Mouse (Mus musculus): ENCODE measurements around the gene 4930442H23Rik. TPM values are rescaled to one million over a fixed set of nuclear protein-coding genes. Genes with fewer than 3 reads are reported as not detected.

Gene 4930442H23Rik
- polyA plus RNA-seq, 1 experiment, result 0.07 TPM

DNA sequence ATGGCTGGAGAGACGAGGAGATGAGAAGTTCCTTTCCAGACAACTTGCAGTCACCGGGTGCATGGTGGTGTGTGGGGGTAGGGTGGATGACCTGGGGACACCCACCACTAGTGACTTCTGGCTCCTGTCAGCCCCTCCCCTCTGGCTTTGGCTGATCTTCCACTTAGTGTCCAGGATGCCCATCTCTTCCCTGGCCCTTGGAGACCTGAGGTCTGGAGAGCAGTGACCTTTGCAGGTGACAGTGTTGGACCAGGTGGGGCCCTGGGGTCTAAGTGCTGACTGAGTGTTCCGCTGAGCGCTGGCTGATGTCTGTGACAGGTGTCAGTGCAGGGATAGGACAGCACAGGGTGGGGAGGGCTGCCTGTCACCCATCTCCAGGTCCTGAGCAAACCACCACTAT lies 11.7 kb upstream of the 4930442H23Rik start:
- TF ChIP-seq USF1 (IDR thresholded peaks at IDR 0.05; ENCODE audit: low read depth), result no peak
- H3K79me2 ChIP-seq (ENCODE audit: control insufficient read depth, insufficient read depth), result no peaks in the 10 kb centered on the region
- H3K4me3 ChIP-seq (ENCODE audit: insufficient read depth, poor library complexity, severe bottlenecking), result no peak overlapping the region
- H3K36me3 ChIP-seq (ENCODE audit: control insufficient read depth, insufficient read depth), result peaks cover 14% of the 10 kb centered on the region
- no peak overlapping the region for H3ac ChIP-seq (ENCODE audit: control insufficient read depth, insufficient read length, low read depth)
- H3K79me3 ChIP-seq (ENCODE audit: low read depth), result no peaks in the 10 kb centered on the region
- H3K27me3 ChIP-seq (ENCODE audit: control insufficient read depth, insufficient read depth, insufficient read length), result peaks cover 2% of the 10 kb centered on the region

GRCm38 (mm10) chr10:81193991-81194774 lies 10.5 kb upstream of the 4930442H23Rik start:
- Histone ChIP-seq H3K27me3 (ENCODE audit: control insufficient read depth, insufficient read depth, insufficient read length) (no peaks in the 10 kb centered on the region), H3K36me3 (ENCODE audit: control insufficient read depth, insufficient read depth) (peaks cover 14% of the 10 kb centered on the region), H3K79me3 (ENCODE audit: low read depth) (no peaks in the 10 kb centered on the region), H3ac (ENCODE audit: control insufficient read depth, insufficient read length, low read depth) (no peak overlapping the region), H3K79me2 (ENCODE audit: control insufficient read depth, insufficient read depth) (no peaks in the 10 kb centered on the region), H3K4me3 (ENCODE audit: insufficient read depth, poor library complexity, severe bottlenecking) (no peak overlapping the region)
- no peak for TF ChIP-seq USF1 (IDR thresholded peaks at IDR 0.05; ENCODE audit: low read depth)
- peak; percentile 60 for TF ChIP-seq MYOD1 (IDR thresholded peaks at IDR 0.05; ENCODE audit: control insufficient read depth, insufficient read length, low read depth)

GRCm38 (mm10) chr10:81192968-81193501 lies 9.4 kb upstream of the 4930442H23Rik start:
- TF ChIP-seq MAX (IDR thresholded peaks at IDR 0.05) (no peak), MYOD1 (IDR thresholded peaks at IDR 0.05; ENCODE audit: control insufficient read depth, insufficient read length, low read depth) (peak; percentile 58)
- H3K36me3 ChIP-seq (ENCODE audit: control insufficient read depth, insufficient read depth), result peaks cover 21% of the 10 kb centered on the region
- no peaks in the 10 kb centered on the region for H3K79me3 ChIP-seq (ENCODE audit: low read depth)
- H3ac ChIP-seq (ENCODE audit: control insufficient read depth, insufficient read length, low read depth), result peak overlapping the region; percentile 62
- H3K4me3 ChIP-seq (ENCODE audit: insufficient read depth, poor library complexity, severe bottlenecking), result no peak overlapping the region
- no peaks in the 10 kb centered on the region for H3K27me3 ChIP-seq (ENCODE audit: control insufficient read depth, insufficient read depth, insufficient read length)
- no peaks in the 10 kb centered on the region for H3K79me2 ChIP-seq (ENCODE audit: control insufficient read depth, insufficient read depth)

DNA sequence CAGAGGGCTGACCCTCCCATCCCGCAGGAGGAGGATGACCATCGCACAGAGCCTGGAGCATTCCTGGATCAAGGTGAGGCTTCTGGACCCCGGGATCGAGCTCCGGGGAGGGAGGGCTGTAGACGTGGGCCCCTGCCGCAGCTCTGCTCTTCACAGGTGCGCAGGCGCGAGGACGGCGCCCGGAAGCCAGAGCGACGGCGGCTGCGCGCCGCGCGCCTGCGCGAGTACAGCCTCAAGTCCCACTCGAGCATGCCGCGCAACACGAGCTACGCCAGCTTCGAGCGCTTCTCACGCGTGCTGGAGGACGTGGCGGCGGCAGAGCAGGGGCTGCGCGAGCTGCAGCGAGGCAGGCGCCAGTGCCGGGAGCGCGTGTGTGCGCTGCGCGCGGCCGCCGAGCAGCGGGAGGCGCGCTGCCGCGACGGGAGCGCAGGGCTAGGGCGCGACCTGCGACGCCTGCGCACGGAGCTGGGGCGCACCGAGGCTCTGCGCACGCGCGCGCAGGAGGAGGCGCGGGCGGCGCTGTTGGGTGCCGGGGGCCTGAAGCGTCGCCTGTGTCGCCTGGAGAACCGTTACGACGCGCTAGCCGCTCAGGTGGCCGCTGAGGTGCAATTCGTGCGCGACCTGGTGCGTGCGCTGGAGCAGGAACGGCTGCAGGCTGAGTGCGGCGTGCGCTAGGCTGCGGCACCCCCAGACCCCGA lies 8.8 kb upstream of the 4930442H23Rik start:
- Histone ChIP-seq H3K4me3 (ENCODE audit: insufficient read depth, poor library complexity, severe bottlenecking) (peak overlapping the region; percentile 26), H3K79me2 (ENCODE audit: control insufficient read depth, insufficient read depth) (peaks cover 3% of the 10 kb centered on the region), H3K27me3 (ENCODE audit: control insufficient read depth, insufficient read depth, insufficient read length) (no peaks in the 10 kb centered on the region), H3K36me3 (ENCODE audit: control insufficient read depth, insufficient read depth) (peaks cover 21% of the 10 kb centered on the region), H3ac (ENCODE audit: control insufficient read depth, insufficient read length, low read depth) (peak overlapping the region; percentile 87), H3K79me3 (ENCODE audit: low read depth) (no peaks in the 10 kb centered on the region)
- no peak for TF ChIP-seq MAX (IDR thresholded peaks at IDR 0.05)

DNA sequence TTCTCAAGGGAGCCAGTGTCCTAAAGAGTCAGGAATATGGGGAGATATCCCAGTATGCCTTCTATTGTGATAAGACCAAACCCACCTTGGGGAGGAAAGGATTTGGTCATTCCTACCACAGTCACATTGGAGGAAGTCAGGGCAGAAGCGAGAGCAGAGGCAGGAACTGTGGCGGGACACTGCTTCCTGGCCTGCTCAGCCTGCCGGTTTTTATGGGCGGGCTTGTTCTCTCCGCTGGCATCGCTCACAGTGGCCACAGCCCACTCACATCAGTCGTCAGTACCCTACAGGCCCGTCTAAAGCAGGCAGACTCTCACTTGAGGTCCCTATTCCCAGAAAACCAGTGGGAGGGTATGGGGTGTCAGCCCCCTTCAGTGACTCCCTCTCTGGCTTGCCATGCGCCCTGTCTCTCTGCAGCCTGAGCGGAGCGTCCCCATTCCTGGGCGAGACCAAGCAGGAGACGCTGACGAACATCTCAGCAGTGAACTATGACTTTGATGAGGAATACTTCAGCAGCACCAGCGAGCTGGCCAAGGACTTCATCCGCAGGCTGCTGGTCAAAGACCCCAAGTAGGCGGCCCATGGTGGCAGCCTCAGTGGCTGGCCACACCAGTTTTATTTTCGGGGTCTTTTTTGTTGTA lies 7.8 kb upstream of the 4930442H23Rik start:
- Histone ChIP-seq H3ac (ENCODE audit: control insufficient read depth, insufficient read length, low read depth) (no peak overlapping the region), H3K79me2 (ENCODE audit: control insufficient read depth, insufficient read depth) (peaks cover 7% of the 10 kb centered on the region), H3K4me3 (ENCODE audit: insufficient read depth, poor library complexity, severe bottlenecking) (no peak overlapping the region), H3K27me3 (ENCODE audit: control insufficient read depth, insufficient read depth, insufficient read length) (no peaks in the 10 kb centered on the region), H3K79me3 (ENCODE audit: low read depth) (no peaks in the 10 kb centered on the region), H3K36me3 (ENCODE audit: control insufficient read depth, insufficient read depth) (peaks cover 29% of the 10 kb centered on the region)
- TF ChIP-seq MYOD1 (IDR thresholded peaks at IDR 0.05; ENCODE audit: control insufficient read depth, insufficient read length, low read depth), result no peak
- no peak for TF ChIP-seq MYOG (IDR thresholded peaks at IDR 0.05; ENCODE audit: control insufficient read depth, extremely low read depth, insufficient read length)
- TF ChIP-seq CEBPB (IDR thresholded peaks at IDR 0.05; ENCODE audit: low read depth), result no peak
- TF ChIP-seq FOSL1 (IDR thresholded peaks at IDR 0.05; ENCODE audit: insufficient read depth, low read length, poor library complexity, severe bottlenecking), result no peak
- no peak for TF ChIP-seq MAX (IDR thresholded peaks at IDR 0.05)
- no peak for TF ChIP-seq USF1 (IDR thresholded peaks at IDR 0.05; ENCODE audit: low read depth)
- no peak for TF ChIP-seq CTCF (IDR thresholded peaks at IDR 0.05; ENCODE audit: control insufficient read depth, insufficient read depth, insufficient read length)

DNA sequence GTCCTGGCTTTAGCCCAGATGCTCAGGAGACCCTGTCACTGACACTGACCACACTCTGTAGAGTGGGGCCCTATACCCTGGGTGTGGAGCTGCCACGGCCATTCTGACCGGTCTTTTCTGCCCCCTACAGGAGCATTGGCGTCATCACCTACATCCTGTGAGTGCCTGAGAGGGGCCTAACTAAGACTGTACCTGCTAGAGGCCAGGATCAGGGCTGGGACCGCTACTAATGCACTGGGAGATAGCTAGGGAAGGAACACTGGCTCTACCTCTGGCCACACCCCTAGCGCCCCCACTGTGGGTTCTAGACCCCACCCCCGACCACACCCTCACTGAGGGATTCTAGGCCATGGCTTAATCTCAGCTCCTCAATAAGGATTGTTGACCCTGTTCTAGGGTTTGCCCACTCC lies 7.3 kb upstream of the 4930442H23Rik start:
- H3K4me3 ChIP-seq (ENCODE audit: insufficient read depth, poor library complexity, severe bottlenecking), result no peak overlapping the region
- peaks cover 32% of the 10 kb centered on the region for H3K36me3 ChIP-seq (ENCODE audit: control insufficient read depth, insufficient read depth)
- H3K27me3 ChIP-seq (ENCODE audit: control insufficient read depth, insufficient read depth, insufficient read length), result no peaks in the 10 kb centered on the region
- no peaks in the 10 kb centered on the region for H3K79me3 ChIP-seq (ENCODE audit: low read depth)
- peaks cover 7% of the 10 kb centered on the region for H3K79me2 ChIP-seq (ENCODE audit: control insufficient read depth, insufficient read depth)
- TF ChIP-seq FOSL1 (IDR thresholded peaks at IDR 0.05; ENCODE audit: insufficient read depth, low read length, poor library complexity, severe bottlenecking) (no peak), USF1 (IDR thresholded peaks at IDR 0.05; ENCODE audit: low read depth) (no peak), MAX (IDR thresholded peaks at IDR 0.05) (no peak), CTCF (IDR thresholded peaks at IDR 0.05; ENCODE audit: control insufficient read depth, insufficient read depth, insufficient read length) (no peak), MYOD1 (IDR thresholded peaks at IDR 0.05; ENCODE audit: control insufficient read depth, insufficient read length, low read depth) (no peak), MYOG (IDR thresholded peaks at IDR 0.05; ENCODE audit: control insufficient read depth, extremely low read depth, insufficient read length) (no peak), CEBPB (IDR thresholded peaks at IDR 0.05; ENCODE audit: low read depth) (no peak)
- no peak overlapping the region for H3ac ChIP-seq (ENCODE audit: control insufficient read depth, insufficient read length, low read depth)
